Mouse (Mus musculus): ENCODE results near the gene Aftph.
A peak's percentile ranks its signal among the peaks of the same experiment; 100 is the strongest.
"Not testable (repeated sequence)": the region's sequence is repeated elsewhere in the genome, so short reads cannot be mapped to it uniquely, and the experiment has no call there.

Aftph gene

GRCm38 (mm10) chr11:20741201-20742100 is at the start of gene Aftph:
Aftph (minus strand) TSS chr11:20741589.
- peak; percentile 100 for DNase-seq

- DNase-seq: no peak
These were observed 47.6 kb upstream of the Aftph start for GRCm38 (mm10) chr11:20789015-20789414.

GRCm38 (mm10) chr11:20788070-20788469 is 46.7 kb upstream of the Aftph start:
- DNase-seq: no peak

GRCm38 (mm10) chr11:20786191-20786590 is 44.8 kb upstream of the Aftph start:
- no peak for DNase-seq

GRCm38 (mm10) chr11:20785186-20785585 is 43.8 kb upstream of the Aftph start:
- no peak for DNase-seq

- DNase-seq: no peak
These were observed 43.4 kb upstream of the Aftph start for GRCm38 (mm10) chr11:20784776-20785175.

GRCm38 (mm10) chr11:20783467-20783866 is 42.1 kb upstream of the Aftph start:
- no peak for DNase-seq

- DNase-seq: no peak
These were observed 41.2 kb upstream of the Aftph start for GRCm38 (mm10) chr11:20782620-20783019.

GRCm38 (mm10) chr11:20780312-20780711 is 38.9 kb upstream of the Aftph start:
- DNase-seq: no peak

- DNase-seq: no peak
These were observed 37.6 kb upstream of the Aftph start for GRCm38 (mm10) chr11:20778861-20779563.

- no peak for DNase-seq
These were observed 36.9 kb upstream of the Aftph start for GRCm38 (mm10) chr11:20778298-20778697.

- DNase-seq: no peak
These were observed 35.3 kb upstream of the Aftph start for GRCm38 (mm10) chr11:20776668-20777067.

- no peak for DNase-seq
These were observed 31.3 kb upstream of the Aftph start for GRCm38 (mm10) chr11:20772642-20773041.

- DNase-seq: not testable (repeated sequence)
These were observed 30.4 kb upstream of the Aftph start for GRCm38 (mm10) chr11:20771827-20772226.

GRCm38 (mm10) chr11:20761984-20762383 is 20.6 kb upstream of the Aftph start:
- not testable (repeated sequence) for DNase-seq

- no peak for DNase-seq
These were observed 9.2 kb upstream of the Aftph start for GRCm38 (mm10) chr11:20750573-20750972.

- DNase-seq: no peak
These were observed 2.0 kb upstream of the Aftph start for GRCm38 (mm10) chr11:20743353-20743752.

GRCm38 (mm10) chr11:20742361-20742897 is 1.0 kb upstream of the Aftph start:
- DNase-seq: peak; percentile 76

- DNase-seq: peak; percentile 65
These were observed 748 bp downstream of the Aftph start for GRCm38 (mm10) chr11:20740481-20741200.

- no peak for DNase-seq
These were observed 7.3 kb downstream of the Aftph start for GRCm38 (mm10) chr11:20734066-20734465.

GRCm38 (mm10) chr11:20733486-20734030 is 7.8 kb downstream of the Aftph start:
- peak; percentile 29 for DNase-seq

- no peak for DNase-seq
These were observed 12.0 kb downstream of the Aftph start for GRCm38 (mm10) chr11:20729403-20729802.

GRCm38 (mm10) chr11:20728044-20728443 is 13.3 kb downstream of the Aftph start:
- no peak for DNase-seq

All from kidney, postnatal 10 days (tissue).